Mouse (Mus musculus) midbrain, embryonic 15.5 days (tissue): ENCODE measurements around the gene Cap2. TPM values are rescaled to one million over a fixed set of nuclear protein-coding genes. Genes with fewer than 3 reads are reported as not detected.
A peak's percentile ranks its signal among the peaks of the same experiment; 100 is the strongest.

ENCODE experiments used
- ATAC-seq: fragments of 200-750 bp; cut with Nextera tagmentation; replicated peaks from 2 replicates; pipeline ENCODE4 v1.8.0; 2017; ENCODE audit warnings: moderate TSS enrichment
- H3K27ac ChIP-seq: fragments of 300-500 bp; sonication (generic); 2 replicates; pipeline ENCODE4 v1.5.1; 2015; ENCODE audit warnings: mild to moderate bottlenecking, inconsistent platforms
- H3K27me3 ChIP-seq: fragments of 300-500 bp; sonication (generic); replicated peaks from 2 replicates; pipeline ENCODE4 v1.6.1; 2015; ENCODE audit warnings: inconsistent platforms
- H3K36me3 ChIP-seq: fragments of 300-500 bp; sonication (generic); replicated peaks from 2 replicates; pipeline ENCODE4 v1.6.1; 2015; ENCODE audit warnings: inconsistent platforms
- H3K4me1 ChIP-seq: fragments of 300-500 bp; sonication (generic); 2 replicates; pipeline ENCODE4 v1.6.1; 2015; ENCODE audit warnings: inconsistent platforms
- H3K4me2 ChIP-seq: fragments of 300-500 bp; sonication (generic); 2 replicates; pipeline ENCODE4 v1.6.1; 2015; ENCODE audit warnings: inconsistent platforms, mild to moderate bottlenecking, moderate library complexity
- H3K4me3 ChIP-seq: fragments of 300-500 bp; sonication (generic); 2 replicates; pipeline ENCODE4 v1.5.1; 2015; ENCODE audit warnings: mild to moderate bottlenecking, inconsistent platforms
- H3K9ac ChIP-seq: fragments of 300-500 bp; sonication (generic); 2 replicates; pipeline ENCODE4 v1.6.1; 2015; ENCODE audit warnings: mild to moderate bottlenecking, inconsistent platforms
- H3K9me3 ChIP-seq: fragments of 300-500 bp; sonication (generic); 2 replicates; pipeline ENCODE4 v1.6.1; 2016; ENCODE audit warnings: inconsistent platforms
- WGBS: fragments of 180-500 bp; shearing (Covaris S2); methylation state at CpG from one replicate; pipeline ENCODE4 v1.1.7; 2015; ENCODE audit warnings: mixed read lengths; 5-methylcytosine and 5-hydroxymethylcytosine counted together
- polyA plus RNA-seq: library from polyadenylated mRNA; unstranded; fragments of >200 nt; fragmentation: Nextera tagmentation; extraction: Ambion mirVana; gene quantifications from 2 replicates; pipeline ENCODE4 v1.2.1, GENCODE M21; 2015

Cap2 gene
- polyA plus RNA-seq, 1 experiment from 2014 or later: 12.4 TPM

DNA sequence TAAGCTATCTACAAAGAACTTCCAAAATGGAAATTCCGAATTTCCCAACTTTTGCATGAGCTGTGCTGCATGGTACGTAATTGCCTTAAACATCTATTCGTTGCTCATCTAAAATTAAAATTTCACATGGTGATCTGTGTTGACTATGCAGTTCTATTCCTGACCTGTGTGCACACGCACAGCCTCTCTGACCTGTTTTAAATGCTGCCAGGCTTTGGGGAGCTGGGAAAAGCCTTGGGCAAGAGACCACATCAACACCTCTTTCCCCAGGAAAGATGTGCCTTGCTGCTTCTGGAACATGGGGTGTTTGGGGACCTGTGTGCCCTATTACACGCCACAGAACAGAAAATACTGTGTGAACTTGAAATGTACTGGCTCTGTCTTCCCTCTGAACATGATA is 25.7 kb downstream of the Cap2 start:
- no peaks in the 10 kb centered on the region for H3K36me3 ChIP-seq
- WGBS: 85% methylated on average over 5 of the region's 5 CpGs
- no peak overlapping the region for H3K27ac ChIP-seq
- no peaks in the 10 kb centered on the region; the same call in 1 of the 2 replicates for H3K27me3 ChIP-seq
- ATAC-seq: no peak
- H3K9ac ChIP-seq: no peak overlapping the region
- no peaks in the 10 kb centered on the region for H3K9me3 ChIP-seq
- H3K4me3 ChIP-seq: no peak overlapping the region
- no peak overlapping the region for H3K4me2 ChIP-seq
- 0 out of 2 replicates have a peak, but pooled peaks cover 4% of the 10 kb centered on the region for H3K4me1 ChIP-seq

DNA sequence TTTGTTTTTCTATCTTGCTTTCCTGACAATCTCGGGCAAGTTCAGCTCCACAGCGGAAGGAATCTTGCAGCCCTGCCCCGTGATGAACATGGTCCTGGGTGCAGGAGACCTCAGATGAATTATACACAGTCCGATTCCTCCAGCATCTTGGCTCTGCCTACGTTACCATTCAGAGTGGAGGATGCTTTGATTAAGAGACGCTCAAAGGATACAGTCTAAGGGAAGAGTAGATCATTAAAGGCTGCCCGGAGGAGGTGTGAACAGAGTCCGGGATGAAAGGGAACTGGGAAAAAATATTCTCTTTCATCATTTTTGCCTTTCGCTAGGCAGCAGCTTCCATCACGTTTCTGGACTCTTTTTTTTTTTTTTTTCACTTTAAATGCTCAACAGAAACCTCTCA is 27.4 kb downstream of the Cap2 start:
- no peak overlapping the region for H3K27ac ChIP-seq
- no peak overlapping the region for H3K4me3 ChIP-seq
- no peaks in the 10 kb centered on the region for H3K9me3 ChIP-seq
- 66% methylated on average over 10 of the region's 10 CpGs for WGBS
- peak; percentile 70 for ATAC-seq
- H3K4me2 ChIP-seq: no peak overlapping the region
- H3K9ac ChIP-seq: no peak overlapping the region
- H3K4me1 ChIP-seq: peaks cover 6% of the 10 kb centered on the region
- H3K36me3 ChIP-seq: no peaks in the 10 kb centered on the region
- H3K27me3 ChIP-seq: no peaks in the 10 kb centered on the region; the same call in 1 of the 2 replicates

DNA sequence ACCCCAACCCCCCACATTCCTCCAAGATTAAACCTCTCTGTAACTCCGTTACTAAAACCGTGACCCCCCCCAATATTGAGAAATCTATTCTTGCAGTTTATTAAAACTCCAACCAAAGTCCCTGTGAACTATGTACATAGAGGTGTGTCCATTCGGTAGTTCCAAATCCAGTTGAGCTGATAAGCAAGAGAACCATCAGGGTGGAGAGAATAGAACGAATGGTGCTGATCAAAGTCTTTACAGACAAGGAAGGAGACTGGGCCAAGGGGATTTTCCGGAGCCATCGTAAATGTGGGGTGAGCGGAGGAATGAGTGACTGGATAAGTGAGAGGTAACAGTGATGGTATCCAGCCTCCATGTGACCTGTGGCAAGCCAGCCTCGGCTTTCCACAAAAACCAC is 28.9 kb downstream of the Cap2 start:
- no peaks in the 10 kb centered on the region; the same call in 1 of the 2 replicates for H3K27me3 ChIP-seq
- 70% methylated on average over 8 of the region's 8 CpGs for WGBS
- no peaks in the 10 kb centered on the region for H3K9me3 ChIP-seq
- no peak overlapping the region for H3K4me2 ChIP-seq
- no peaks in the 10 kb centered on the region for H3K36me3 ChIP-seq
- H3K4me1 ChIP-seq: peaks cover 12% of the 10 kb centered on the region
- no peak overlapping the region for H3K9ac ChIP-seq
- no peak for ATAC-seq
- H3K27ac ChIP-seq: no peak overlapping the region
- no peak overlapping the region for H3K4me3 ChIP-seq

DNA sequence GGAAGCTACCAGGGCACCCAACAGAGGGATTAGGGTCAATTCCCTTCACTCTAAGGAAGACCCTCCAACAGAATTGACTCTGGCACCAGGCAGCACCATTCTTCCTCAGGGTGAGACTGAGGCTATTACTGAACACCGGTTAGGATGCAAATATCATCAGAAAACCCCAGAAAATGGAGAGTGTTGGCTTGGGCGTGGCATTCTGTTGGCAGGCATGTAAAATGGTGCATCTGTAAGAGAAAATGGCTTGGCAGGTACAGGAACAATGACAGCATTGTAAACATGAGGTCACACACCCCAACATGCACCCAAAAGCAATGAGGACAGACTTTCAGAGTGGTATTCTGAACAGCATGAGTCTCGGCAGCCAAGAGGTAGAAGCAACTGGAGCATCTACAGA is 30.0 kb downstream of the Cap2 start:
- 91% methylated on average over 3 of the region's 3 CpGs for WGBS
- H3K4me2 ChIP-seq: no peak overlapping the region
- peaks cover 12% of the 10 kb centered on the region for H3K4me1 ChIP-seq
- no peaks in the 10 kb centered on the region for H3K9me3 ChIP-seq
- H3K27ac ChIP-seq: no peak overlapping the region
- no peak overlapping the region for H3K4me3 ChIP-seq
- H3K9ac ChIP-seq: no peak overlapping the region
- no peaks in the 10 kb centered on the region for H3K36me3 ChIP-seq
- H3K27me3 ChIP-seq: no peaks in the 10 kb centered on the region; the same call in 1 of the 2 replicates
- no peak for ATAC-seq

DNA sequence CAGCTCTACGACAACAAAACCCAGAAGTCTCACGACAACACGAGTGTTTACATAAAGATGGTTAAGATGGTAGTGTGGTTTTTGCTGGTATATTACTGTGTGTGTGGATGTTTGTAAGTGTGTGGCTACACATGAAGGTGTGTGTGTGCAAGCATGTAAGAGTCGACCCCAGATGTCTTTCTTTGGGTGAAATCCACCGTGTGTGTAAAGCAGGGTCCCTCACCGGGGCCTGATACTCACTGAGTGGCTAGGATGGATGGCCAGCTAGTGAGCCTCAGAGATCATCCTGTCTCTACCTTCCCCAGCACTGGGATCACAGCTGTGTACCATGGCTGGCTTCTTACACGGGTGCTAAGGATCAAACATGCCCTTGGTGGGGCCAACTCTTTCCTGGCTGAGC is 30.6 kb downstream of the Cap2 start:
- no peak overlapping the region for H3K27ac ChIP-seq
- no peak overlapping the region for H3K9ac ChIP-seq
- no peak overlapping the region for H3K4me2 ChIP-seq
- H3K27me3 ChIP-seq: no peaks in the 10 kb centered on the region; the same call in 1 of the 2 replicates
- H3K4me1 ChIP-seq: peaks cover 12% of the 10 kb centered on the region
- H3K9me3 ChIP-seq: no peaks in the 10 kb centered on the region
- no peak for ATAC-seq
- no peaks in the 10 kb centered on the region for H3K36me3 ChIP-seq
- no peak overlapping the region for H3K4me3 ChIP-seq
- WGBS: 89% methylated on average over 7 of the region's 7 CpGs

DNA sequence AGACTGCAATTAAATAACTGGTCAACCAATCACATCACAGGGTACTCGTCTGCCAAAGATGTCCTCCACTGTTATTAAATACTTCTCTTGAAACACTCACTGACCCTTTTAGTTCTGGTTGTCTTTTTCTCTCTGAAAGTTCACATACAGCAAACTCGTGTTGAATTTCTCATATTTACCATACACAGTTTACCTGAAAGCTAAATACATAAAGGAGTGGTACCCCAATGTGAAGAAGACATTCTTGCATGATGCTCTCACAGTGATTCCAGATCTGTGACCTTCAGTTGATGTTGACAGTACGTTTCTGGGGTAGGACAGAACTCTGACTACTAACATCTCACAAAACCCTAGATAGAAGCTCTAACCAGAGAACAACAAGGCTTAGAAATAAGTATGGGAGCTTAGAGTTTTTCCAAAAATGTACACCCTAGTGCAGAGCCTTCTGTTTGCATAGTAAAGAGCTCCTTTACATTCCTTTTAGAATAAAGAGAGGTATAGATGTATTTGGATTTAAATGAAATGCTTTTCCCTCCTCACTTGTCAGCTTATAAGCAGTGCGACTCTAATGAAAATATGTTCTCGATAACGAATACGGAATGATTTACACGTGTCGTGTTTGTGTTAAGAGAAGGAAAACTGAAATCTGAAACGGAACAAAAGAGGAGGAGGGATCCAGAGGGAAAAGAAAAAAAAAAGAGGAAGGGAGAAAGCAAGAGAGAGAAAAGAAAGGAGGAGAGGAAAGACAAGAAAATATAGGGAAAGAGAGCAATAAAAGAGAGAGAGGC is 31.9 kb downstream of the Cap2 start:
- no peak overlapping the region for H3K9ac ChIP-seq

DNA sequence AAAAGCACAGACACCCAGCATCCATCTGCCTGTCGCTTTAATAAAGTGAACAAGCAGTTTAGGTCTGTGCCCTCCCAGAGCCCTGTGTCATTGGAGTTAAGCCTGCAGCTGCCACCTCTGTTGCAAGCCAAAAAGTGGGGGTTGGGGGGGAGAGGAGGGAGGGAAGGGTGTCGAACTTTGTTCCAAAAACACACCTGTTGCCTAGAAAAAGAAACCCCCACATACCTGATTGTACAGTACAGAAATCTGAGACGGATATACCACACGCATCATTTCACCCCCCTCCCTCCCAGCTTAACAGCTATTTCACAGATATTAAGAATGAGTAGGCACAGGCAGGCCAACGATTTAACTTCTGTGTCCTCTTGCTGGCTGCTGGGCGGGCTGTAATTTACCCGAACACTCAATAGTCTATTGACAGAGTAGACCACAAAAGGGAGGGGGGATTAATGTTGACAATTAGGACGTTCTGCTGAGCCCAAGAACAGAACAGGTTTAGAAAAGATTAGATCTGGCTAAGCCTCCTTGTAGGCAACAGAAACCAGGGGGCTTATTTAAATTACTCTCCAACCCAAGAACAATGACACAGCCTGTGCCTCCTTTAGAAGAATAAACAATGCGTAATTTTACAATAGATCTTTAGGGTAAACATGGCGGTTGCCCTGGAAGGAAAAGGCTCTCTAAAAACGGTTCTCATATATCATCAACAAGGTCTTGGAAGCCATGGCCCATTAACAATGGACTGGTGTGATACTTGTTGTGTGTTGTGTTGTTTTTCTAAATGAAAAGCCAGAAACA is 32.7 kb downstream of the Cap2 start:
- peaks cover 12% of the 10 kb centered on the region for H3K4me1 ChIP-seq
- 8% methylated on average over 11 of the region's 11 CpGs for WGBS
- peak overlapping the region; percentile 19 for H3K27ac ChIP-seq
- H3K9me3 ChIP-seq: no peaks in the 10 kb centered on the region
- H3K9ac ChIP-seq: no peak overlapping the region
- H3K27me3 ChIP-seq: no peaks in the 10 kb centered on the region; the same call in 1 of the 2 replicates
- no peaks in the 10 kb centered on the region for H3K36me3 ChIP-seq
- H3K4me2 ChIP-seq: peak overlapping the region; percentile 32
- H3K4me3 ChIP-seq: no peak overlapping the region
- ATAC-seq: peak; percentile 69; the same call in 1 of the 2 replicates

More for the DNA sequence above, 31.9 kb downstream of the Cap2 start:
- Histone ChIP-seq H3K9me3 (no peaks in the 10 kb centered on the region), H3K4me2 (peak overlapping the region; percentile 32), H3K27ac (peak overlapping the region; percentile 19), H3K4me3 (no peak overlapping the region), H3K4me1 (peaks cover 12% of the 10 kb centered on the region), H3K27me3 (no peaks in the 10 kb centered on the region; the same call in 1 of the 2 replicates), H3K36me3 (no peaks in the 10 kb centered on the region)
- WGBS: 25% methylated on average over 10 of the region's 10 CpGs
- ATAC-seq: no peak

DNA sequence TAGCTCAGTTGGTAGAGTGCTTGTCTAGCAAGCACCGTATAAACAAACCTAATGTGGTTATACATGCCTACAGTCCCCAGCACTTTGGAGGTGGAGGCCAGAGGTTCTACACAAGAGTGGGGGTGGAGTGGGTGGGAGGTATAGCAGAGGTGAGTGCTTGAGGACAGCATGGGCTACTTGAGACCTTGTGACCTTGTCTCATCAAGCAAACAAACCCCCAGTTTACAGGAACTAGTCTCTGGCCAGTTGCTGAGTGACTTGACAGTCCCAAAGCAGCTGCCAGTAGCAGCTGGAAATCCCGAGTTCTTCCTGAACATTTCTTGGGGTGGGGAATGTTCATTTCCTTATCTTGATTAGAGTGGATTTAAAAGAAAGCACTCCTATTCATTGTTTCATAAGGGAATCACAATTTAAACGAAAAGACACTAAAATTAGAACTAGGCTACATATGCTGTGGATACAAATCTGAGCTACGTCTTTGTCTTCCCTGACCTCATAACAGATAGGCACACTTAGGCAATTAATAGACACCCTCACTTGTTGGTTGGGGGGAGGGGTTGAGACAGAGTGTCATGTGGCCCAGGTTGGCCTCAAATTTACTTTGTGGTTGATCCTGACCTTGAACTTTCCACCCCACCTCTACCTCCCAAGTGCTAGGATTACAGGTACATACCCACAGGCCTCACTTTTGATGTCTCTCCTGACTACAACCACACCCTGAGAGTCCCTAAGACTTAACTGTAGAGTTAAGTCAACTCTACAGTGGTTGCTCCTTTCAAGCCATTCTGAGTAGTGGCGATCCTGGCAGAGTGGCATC is 33.5 kb downstream of the Cap2 start:
- no peak; the same call in 1 of the 2 replicates for ATAC-seq
- H3K36me3 ChIP-seq: no peaks in the 10 kb centered on the region
- no peaks in the 10 kb centered on the region; the same call in 1 of the 2 replicates for H3K27me3 ChIP-seq
- 62% methylated on average over 5 of the region's 5 CpGs for WGBS
- no peak overlapping the region for H3K27ac ChIP-seq
- H3K9me3 ChIP-seq: no peaks in the 10 kb centered on the region
- H3K4me3 ChIP-seq: no peak overlapping the region
- H3K4me2 ChIP-seq: no peak overlapping the region
- no peak overlapping the region for H3K9ac ChIP-seq
- H3K4me1 ChIP-seq: peaks cover 12% of the 10 kb centered on the region

DNA sequence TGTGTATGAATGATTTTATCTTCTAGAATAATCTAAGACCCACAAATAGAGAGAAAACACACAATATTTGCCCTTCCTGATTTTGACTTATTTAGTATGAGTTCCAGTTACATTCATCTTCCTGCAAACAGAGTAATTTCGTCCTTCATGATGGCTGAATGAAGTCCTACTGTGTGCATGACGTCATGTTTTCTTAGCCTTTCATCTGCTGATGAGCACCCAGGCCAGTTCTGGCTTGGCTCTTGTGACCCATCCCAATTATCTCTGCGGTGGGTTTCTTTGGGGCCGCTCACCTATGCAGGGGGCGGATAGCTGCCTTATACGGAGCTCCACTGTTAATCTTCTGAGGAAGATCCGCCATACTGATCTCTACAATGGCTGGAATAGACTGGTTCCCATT is 37.6 kb downstream of the Cap2 start:
- no peak overlapping the region for H3K27ac ChIP-seq
- H3K4me2 ChIP-seq: no peak overlapping the region
- 90% methylated on average over 7 of the region's 7 CpGs for WGBS
- no peaks in the 10 kb centered on the region for H3K36me3 ChIP-seq
- H3K27me3 ChIP-seq: no peaks in the 10 kb centered on the region
- H3K4me1 ChIP-seq: peaks cover 4% of the 10 kb centered on the region
- H3K9me3 ChIP-seq: no peaks in the 10 kb centered on the region
- no peak overlapping the region for H3K4me3 ChIP-seq
- no peak overlapping the region for H3K9ac ChIP-seq
- no peak for ATAC-seq

DNA sequence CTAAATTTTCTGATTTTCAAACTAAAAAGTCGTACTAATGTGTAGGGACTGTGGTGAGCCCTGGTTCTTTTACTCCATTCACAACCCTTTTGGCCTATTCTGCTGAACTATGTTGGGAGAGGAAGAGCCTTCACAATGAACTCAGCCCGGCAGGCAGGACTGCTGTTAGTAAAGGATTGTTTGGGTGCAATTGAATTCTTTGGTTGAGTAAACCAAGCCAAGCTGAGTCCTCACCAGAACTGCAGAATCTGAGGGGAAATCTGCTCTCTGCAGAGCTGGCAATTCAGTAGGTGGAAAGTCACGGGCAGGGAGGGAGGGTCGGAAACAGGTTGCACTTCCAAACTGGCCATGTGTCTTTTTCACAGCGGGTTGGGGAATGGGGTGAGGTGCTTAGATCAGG is 39.3 kb downstream of the Cap2 start:
- no peak overlapping the region for H3K4me3 ChIP-seq
- 51% methylated on average over 5 of the region's 5 CpGs for WGBS
- H3K9me3 ChIP-seq: no peaks in the 10 kb centered on the region
- peaks cover 12% of the 10 kb centered on the region for H3K4me1 ChIP-seq
- no peaks in the 10 kb centered on the region for H3K36me3 ChIP-seq
- H3K9ac ChIP-seq: no peak overlapping the region
- no peak for ATAC-seq
- H3K27ac ChIP-seq: no peak overlapping the region
- H3K27me3 ChIP-seq: no peaks in the 10 kb centered on the region
- no peak overlapping the region for H3K4me2 ChIP-seq

DNA sequence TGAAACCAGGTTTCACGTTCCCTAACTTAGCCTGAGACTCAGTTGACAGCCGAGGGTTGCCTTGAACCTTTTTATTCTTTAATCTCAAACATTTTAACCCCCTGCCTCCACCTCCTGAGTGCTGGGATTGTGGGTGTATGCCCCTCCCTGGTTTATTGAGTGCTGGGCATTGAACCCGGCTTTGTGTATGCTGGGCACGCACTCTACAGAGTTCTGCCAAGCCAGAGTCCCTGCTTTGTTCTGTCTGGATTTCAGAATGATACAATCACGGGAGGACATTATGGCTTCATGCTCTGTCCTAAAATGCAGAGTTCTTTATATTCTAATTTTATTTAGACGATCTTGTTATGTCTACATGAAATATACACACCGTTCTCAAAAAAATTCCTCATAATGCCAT is 41.1 kb downstream of the Cap2 start:
- no peaks in the 10 kb centered on the region for H3K9me3 ChIP-seq
- 0 out of 2 replicates have a peak, but pooled peaks have one; percentile 71 for ATAC-seq
- H3K4me2 ChIP-seq: no peak overlapping the region
- 0 out of 2 replicates have a peak overlapping the region, but pooled peaks have one; percentile 56 for H3K27ac ChIP-seq
- no peak overlapping the region for H3K4me3 ChIP-seq
- 56% methylated on average over 7 of the region's 7 CpGs for WGBS
- no peak overlapping the region for H3K9ac ChIP-seq
- no peaks in the 10 kb centered on the region for H3K36me3 ChIP-seq
- no peaks in the 10 kb centered on the region for H3K27me3 ChIP-seq
- peaks cover 18% of the 10 kb centered on the region for H3K4me1 ChIP-seq

DNA sequence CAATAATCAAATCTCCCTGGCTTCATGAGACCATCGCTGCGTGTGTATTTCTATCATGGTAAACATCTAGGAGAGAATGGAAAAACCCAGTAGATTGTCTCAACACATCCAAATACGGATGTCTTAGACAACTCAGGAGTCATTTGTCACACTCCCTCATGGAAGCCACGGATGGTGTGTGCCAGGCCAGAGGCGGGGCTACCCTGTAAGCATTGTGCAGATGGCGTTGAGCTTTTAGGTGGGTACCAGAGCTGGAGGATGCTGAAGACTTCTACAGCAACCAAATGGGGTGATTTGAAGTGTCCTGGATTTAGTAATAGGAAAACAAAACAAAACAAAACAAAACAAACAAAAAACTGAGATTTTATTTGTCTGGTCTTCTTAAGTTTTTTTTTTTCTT is 43.0 kb downstream of the Cap2 start:
- H3K27me3 ChIP-seq: no peaks in the 10 kb centered on the region
- peaks cover 28% of the 10 kb centered on the region for H3K4me1 ChIP-seq
- 52% methylated on average over 6 of the region's 6 CpGs for WGBS
- no peak overlapping the region for H3K4me2 ChIP-seq
- no peak overlapping the region for H3K9ac ChIP-seq
- no peak for ATAC-seq
- no peaks in the 10 kb centered on the region for H3K9me3 ChIP-seq
- no peak overlapping the region for H3K4me3 ChIP-seq
- H3K36me3 ChIP-seq: no peaks in the 10 kb centered on the region
- peak overlapping the region; percentile 55; the same call in 1 of the 2 replicates for H3K27ac ChIP-seq
